Comparison of ENCODE assay signal across 9 mouse cellular contexts in genomic region chr15:77756848-77757247, GRCm38 (mm10). TPM values are rescaled to one million over a fixed set of nuclear protein-coding genes. Genes with fewer than 3 reads are reported as not detected.
A peak's percentile ranks its signal among the peaks of the same experiment; 100 is the strongest.
DNase-seq lines count a peak whose midpoint lies in the region; ATAC-seq and TF ChIP-seq lines count a peak whose summit lies in the region.
"Had no signal": no experiment of that assay in that cellular context is flagged by ENCODE, and none has a peak within 500 bp of the region (broad histone marks: within the 10 kb centered on the region; RNA-seq: fewer than 3 reads in every experiment).

Gene Apol8, minus strand, starts transcription at chr15:77757003.

- H3K27me3 ChIP-seq in midbrain, embryonic 14.5 days (ENCODE audit: control insufficient read depth, insufficient read depth, low read length), result no peaks in the 10 kb centered on the region
- H3K27me3 ChIP-seq in midbrain, embryonic 15.5 days (replicated peaks), result no peaks in the 10 kb centered on the region
- no peaks in the 10 kb centered on the region for H3K27me3 ChIP-seq in hindbrain, postnatal 0 days (ENCODE audit: insufficient read depth, low read length)
- H3K27me3 ChIP-seq in limb, embryonic 12.5 days, result 0 out of 2 replicates have a peak, but pooled peaks cover 8% of the 10 kb centered on the region
- no peaks in the 10 kb centered on the region for H3K27me3 ChIP-seq in neural tube, embryonic 11.5 days (ENCODE audit: control insufficient read depth, insufficient read depth, low read length)

- peak; percentile 78 for DNase-seq in midbrain, embryonic 14.5 days
- DNase-seq in R1 (ENCODE audit: low read depth, low spot score), result peak; percentile 71
- DNase-seq in cerebellum, postnatal 36 days, result peak; percentile 54 to 57
- peak; percentile 75 for DNase-seq in hindbrain, postnatal 0 days (ENCODE audit: low spot score)
- DNase-seq in neural tube, embryonic 11.5 days (ENCODE audit: low spot score), result peak; percentile 64
- DNase-seq in gastrocnemius, postnatal 14 days, result no peak

- intact Hi-C loops in gastrocnemius, postnatal 14 days (cut with DNase I; ENCODE audit: low total_unique reads), result no loop called here

- no peak within 1 kb of the TSS for H3K4me3 ChIP-seq in midbrain, embryonic 14.5 days (replicated peaks; ENCODE audit: low read depth, low read length)
- no peak within 1 kb of the TSS for H3K4me3 ChIP-seq in midbrain, embryonic 15.5 days
- no peak within 1 kb of the TSS for H3K4me3 ChIP-seq in hindbrain, postnatal 0 days (ENCODE audit: low read length)
- H3K4me3 ChIP-seq in limb, embryonic 12.5 days (replicated peaks), result no peak within 1 kb of the TSS
- H3K4me3 ChIP-seq in neural tube, embryonic 11.5 days (ENCODE audit: low read depth, low read length), result no peak within 1 kb of the TSS

- no peak within 1 kb of the TSS for H3K27ac ChIP-seq in midbrain, embryonic 14.5 days (replicated peaks; ENCODE audit: low read depth, low read length)
- H3K27ac ChIP-seq in midbrain, embryonic 15.5 days, result no peak within 1 kb of the TSS
- H3K27ac ChIP-seq in hindbrain, postnatal 0 days, result no peak within 1 kb of the TSS
- no peak within 1 kb of the TSS for H3K27ac ChIP-seq in limb, embryonic 12.5 days
- no peak within 1 kb of the TSS for H3K27ac ChIP-seq in neural tube, embryonic 11.5 days (ENCODE audit: low read depth, low read length)

- peaks cover 11% of the 10 kb centered on the region for H3K36me3 ChIP-seq in midbrain, embryonic 14.5 days (ENCODE audit: control insufficient read depth, insufficient read depth, low read length)
- H3K36me3 ChIP-seq in midbrain, embryonic 15.5 days (replicated peaks), result no peaks in the 10 kb centered on the region; the same call in 1 of the 2 replicates
- 0 out of 2 replicates have a peak, but pooled peaks cover 11% of the 10 kb centered on the region for H3K36me3 ChIP-seq in hindbrain, postnatal 0 days (ENCODE audit: insufficient read depth, low read length)
- H3K36me3 ChIP-seq in limb, embryonic 12.5 days, result peaks cover 19% of the 10 kb centered on the region
- no peaks in the 10 kb centered on the region; the same call in 1 of the 2 replicates for H3K36me3 ChIP-seq in neural tube, embryonic 11.5 days (ENCODE audit: control insufficient read depth, insufficient read depth, low read length)

- H3K4me1 ChIP-seq in midbrain, embryonic 14.5 days (ENCODE audit: control insufficient read depth, insufficient read depth, low read length), result no peaks in the 10 kb centered on the region
- H3K4me1 ChIP-seq in midbrain, embryonic 15.5 days, result no peaks in the 10 kb centered on the region
- H3K4me1 ChIP-seq in hindbrain, postnatal 0 days (ENCODE audit: insufficient read depth, low read length), result no peaks in the 10 kb centered on the region
- 0 out of 2 replicates have a peak, but pooled peaks cover 4% of the 10 kb centered on the region for H3K4me1 ChIP-seq in limb, embryonic 12.5 days (replicated peaks)
- no peaks in the 10 kb centered on the region for H3K4me1 ChIP-seq in neural tube, embryonic 11.5 days (ENCODE audit: control insufficient read depth, insufficient read depth, low read length)

- no peak within 1 kb of the TSS for H3K9ac ChIP-seq in midbrain, embryonic 14.5 days (replicated peaks; ENCODE audit: low read length)
- no peak within 1 kb of the TSS for H3K9ac ChIP-seq in midbrain, embryonic 15.5 days
- H3K9ac ChIP-seq in hindbrain, postnatal 0 days (replicated peaks; ENCODE audit: low read length), result no peak within 1 kb of the TSS
- H3K9ac ChIP-seq in limb, embryonic 12.5 days (replicated peaks), result no peak within 1 kb of the TSS
- H3K9ac ChIP-seq in neural tube, embryonic 11.5 days (ENCODE audit: low read length), result no peak within 1 kb of the TSS

- ATAC-seq in midbrain, embryonic 14.5 days (ENCODE audit: low FRiP score, low TSS enrichment), result no peak
- no peak for ATAC-seq in midbrain, embryonic 15.5 days (replicated peaks)
- ATAC-seq in hindbrain, postnatal 0 days, result no peak
- ATAC-seq in limb, embryonic 12.5 days (ENCODE audit: insufficient number of reproducible peaks, insufficient read depth, low FRiP score, low TSS enrichment, low read depth), result no peak
- no peak for ATAC-seq in neural tube, embryonic 11.5 days (ENCODE audit: insufficient read depth, low FRiP score, low TSS enrichment)

- H3K9me3 ChIP-seq in midbrain, embryonic 14.5 days (ENCODE audit: control insufficient read depth, low read length), result no peaks in the 10 kb centered on the region
- H3K9me3 ChIP-seq in midbrain, embryonic 15.5 days, result no peaks in the 10 kb centered on the region
- no peaks in the 10 kb centered on the region for H3K9me3 ChIP-seq in hindbrain, postnatal 0 days (ENCODE audit: low read length)
- H3K9me3 ChIP-seq in limb, embryonic 12.5 days, result no peaks in the 10 kb centered on the region
- H3K9me3 ChIP-seq in neural tube, embryonic 11.5 days (ENCODE audit: control insufficient read depth, low read length), result no peaks in the 10 kb centered on the region

- TF ChIP-seq CTCF in hindbrain, postnatal 0 days (IDR thresholded peaks at IDR 0.05; ENCODE audit: low read depth), result peak; percentile 97

- no peak within 1 kb of the TSS for H3K4me2 ChIP-seq in midbrain, embryonic 14.5 days (ENCODE audit: low read length)
- H3K4me2 ChIP-seq in midbrain, embryonic 15.5 days, result no peak within 1 kb of the TSS
- H3K4me2 ChIP-seq in hindbrain, postnatal 0 days (ENCODE audit: low read depth, low read length), result no peak within 1 kb of the TSS
- peak within 1 kb of the TSS; percentile 24; the same call in 1 of the 2 replicates for H3K4me2 ChIP-seq in limb, embryonic 12.5 days
- no peak within 1 kb of the TSS for H3K4me2 ChIP-seq in neural tube, embryonic 11.5 days (ENCODE audit: low read depth)

- WGBS in midbrain, embryonic 14.5 days, result 5% methylated on average over 9 of the region's 9 CpGs
- WGBS in midbrain, embryonic 15.5 days, result 10% methylated on average over 9 of the region's 9 CpGs
- 8% methylated on average over 9 of the region's 9 CpGs for WGBS in hindbrain, postnatal 0 days
- 11% methylated on average over 9 of the region's 9 CpGs for WGBS in limb, embryonic 12.5 days
- 11% methylated on average over 9 of the region's 9 CpGs for WGBS in neural tube, embryonic 11.5 days

RNA-seq across cellular contexts. Expression of gene Apol8, which starts in this region (rescaled TPM):
- polyA plus RNA-seq in midbrain, embryonic 14.5 days (2014; fragmentation: Nextera tagmentation; extraction: Ambion mirVana), result 0.11 TPM in 2 replicates
- polyA plus RNA-seq in midbrain, embryonic 15.5 days (2015; fragmentation: Nextera tagmentation; extraction: Ambion mirVana), result 0.18 and 0.23 TPM in 2 replicates
- 0.50 and 0.84 TPM in 2 replicates for total RNA-seq in hindbrain, postnatal 0 days (2014; rRNA removed)
- 0.35 and 0.50 TPM in 2 replicates for polyA plus RNA-seq in hindbrain, postnatal 0 days (2015; fragmentation: Nextera tagmentation; extraction: Ambion mirVana)
- polyA plus RNA-seq in limb, embryonic 12.5 days (2016; fragmentation: Nextera tagmentation; extraction: Ambion mirVana), result 0.15 and 0.23 TPM in 2 replicates
- 0.08 TPM in 1 of 2 replicates, not detected in the other for polyA plus RNA-seq in neural tube, embryonic 11.5 days (2014; fragmentation: Nextera tagmentation; extraction: Ambion mirVana)
- not detected for total RNA-seq in gastrocnemius, postnatal 14 days (2021)
- polyA plus RNA-seq: heart, embryonic 14.5 days had no signal

Comparison
In these comparisons a context has a peak if more than half of its experiments do, and no peak if none do; other contexts are left out.
1. Peak in DNase-seq in midbrain, embryonic 14.5 days; RNA of the gene not detected or under 1 TPM.
2. Peak in DNase-seq in hindbrain, postnatal 0 days; RNA of the gene not detected or under 1 TPM.
3. Peak in DNase-seq in neural tube, embryonic 11.5 days; RNA of the gene not detected or under 1 TPM.